In the genomic region with DNA sequence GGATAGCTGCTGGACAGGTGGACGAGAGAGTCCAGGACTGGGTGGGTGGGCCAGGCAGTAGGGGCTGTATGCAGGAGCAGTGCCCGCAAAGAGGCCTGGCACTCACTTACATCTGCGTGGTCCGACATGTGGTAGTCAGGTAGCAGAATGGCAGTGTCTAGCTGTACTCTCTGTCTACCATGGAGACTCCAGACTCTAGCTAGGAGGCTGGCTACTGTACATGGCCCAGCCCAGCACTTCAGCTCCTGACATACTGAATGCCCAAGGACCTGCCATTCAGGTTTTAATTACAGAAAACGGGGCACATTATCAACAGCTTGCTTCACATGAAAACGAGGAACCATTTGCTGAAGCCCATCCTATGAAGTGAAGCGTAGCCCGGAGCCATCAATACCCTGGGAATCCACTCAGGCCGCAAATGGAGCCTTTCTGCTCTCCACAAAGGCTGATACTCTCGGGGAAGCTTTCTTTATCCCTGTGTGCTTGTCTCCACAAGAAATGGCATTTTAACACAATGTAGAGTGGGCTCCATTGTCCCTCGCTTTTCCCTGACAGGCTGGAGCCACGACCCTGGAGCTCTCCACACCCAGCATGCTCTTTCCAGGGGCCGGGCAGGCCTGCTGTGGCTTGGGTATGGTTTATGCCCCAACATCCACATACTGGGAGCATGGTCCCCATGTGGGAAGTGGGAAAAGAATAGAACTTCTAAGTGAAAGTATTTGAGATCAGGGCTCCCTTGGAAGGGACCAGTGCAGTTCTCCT, we compare ENCODE assay signal across 20 mouse cellular contexts.
A peak's percentile ranks its signal among the peaks of the same experiment; 100 is the strongest.
DNase-seq lines count a peak whose midpoint lies in the region; ATAC-seq lines count a peak whose summit lies in the region.
"Had no signal": no experiment of that assay in that cellular context is flagged by ENCODE, and none has a peak within 500 bp of the region (broad histone marks: within the 10 kb centered on the region; RNA-seq: fewer than 3 reads in every experiment).

No protein-coding gene starts in this region.

- no peaks in the 10 kb centered on the region for H3K27me3 ChIP-seq in embryonic facial prominence, embryonic 11.5 days (ENCODE audit: control insufficient read depth, insufficient read depth, low read length)
- H3K27me3 ChIP-seq in embryonic facial prominence, embryonic 10.5 days (replicated peaks; ENCODE audit: low read depth, poor library complexity, severe bottlenecking): 0 out of 2 replicates have a peak, but pooled peaks cover 14% of the 10 kb centered on the region
- peaks cover 84% of the 10 kb centered on the region for H3K27me3 ChIP-seq in midbrain, embryonic 12.5 days
- H3K27me3 ChIP-seq: intestine, embryonic 15.5 days had no signal

- no peak overlapping the region for H3K4me3 ChIP-seq in embryonic facial prominence, embryonic 11.5 days (ENCODE audit: low read depth, low read length)
- H3K4me3 ChIP-seq in embryonic facial prominence, embryonic 10.5 days: no peak overlapping the region
- H3K4me3 ChIP-seq in midbrain, embryonic 12.5 days: no peak overlapping the region
- H3K4me3 ChIP-seq: heart, embryonic 10.5 days; intestine, embryonic 15.5 days; limb, embryonic 10.5 days had no signal

- peak; percentile 25 for DNase-seq in embryonic facial prominence, embryonic 11.5 days (ENCODE audit: low spot score)
- DNase-seq in embryonic facial prominence, embryonic 10.5 days (ENCODE audit: low spot score): no peak
- peak; percentile 45 for DNase-seq in retina, postnatal 1 day
- DNase-seq in retina, embryonic 14.5 days (ENCODE audit: low spot score): no peak
- no peak for DNase-seq in lung, postnatal 4 days
- DNase-seq in left cerebral cortex, postnatal 36 days (ENCODE audit: low spot score in 2 of 2): no peak
- DNase-seq: adrenal gland, adult 2 months; cerebellum, postnatal 10 days; heart, postnatal 10 days; kidney, adult 9 months; kidney, postnatal 36 days; liver, postnatal 0 days; lung, postnatal 10 days; right cerebral cortex, postnatal 4 days had no signal

- H3K9ac ChIP-seq in embryonic facial prominence, embryonic 11.5 days (replicated peaks; ENCODE audit: low read length): no peak overlapping the region
- no peak overlapping the region for H3K9ac ChIP-seq in midbrain, embryonic 12.5 days (replicated peaks)
- H3K9ac ChIP-seq: intestine, embryonic 15.5 days; liver, postnatal 0 days had no signal

- peak; percentile 36; the same call in 1 of the 2 replicates for ATAC-seq in embryonic facial prominence, embryonic 11.5 days (replicated peaks; ENCODE audit: insufficient number of reproducible peaks, low FRiP score, low TSS enrichment, low read depth)
- peak; percentile 44; the same call in 1 of the 2 replicates for ATAC-seq in midbrain, embryonic 12.5 days (ENCODE audit: low FRiP score, low read depth)
- ATAC-seq in frontal cortex, adult (ENCODE audit: low TSS enrichment): no peak
- ATAC-seq: intestine, embryonic 15.5 days; liver, postnatal 0 days had no signal

- no peaks in the 10 kb centered on the region for H3K9me3 ChIP-seq in embryonic facial prominence, embryonic 11.5 days (replicated peaks; ENCODE audit: control insufficient read depth, low read length)
- no peaks in the 10 kb centered on the region for H3K9me3 ChIP-seq in embryonic facial prominence, embryonic 10.5 days
- no peaks in the 10 kb centered on the region for H3K9me3 ChIP-seq in midbrain, embryonic 12.5 days
- H3K9me3 ChIP-seq: heart, embryonic 10.5 days; intestine, embryonic 15.5 days; limb, embryonic 10.5 days had no signal

- 64% methylated on average over 13 of the region's 13 CpGs for WGBS in embryonic facial prominence, embryonic 11.5 days
- WGBS in embryonic facial prominence, embryonic 10.5 days: 65% methylated on average over 13 of the region's 13 CpGs
- 54% methylated on average over 13 of the region's 13 CpGs for WGBS in midbrain, embryonic 12.5 days

- intact Hi-C loops in left cerebral cortex, postnatal 36 days (cut with DNase I): no loop called here

- H3K4me1 ChIP-seq in embryonic facial prominence, embryonic 11.5 days (ENCODE audit: control insufficient read depth, insufficient read depth, low read length): no peaks in the 10 kb centered on the region
- H3K4me1 ChIP-seq in embryonic facial prominence, embryonic 10.5 days: 0 out of 2 replicates have a peak, but pooled peaks cover 15% of the 10 kb centered on the region
- H3K4me1 ChIP-seq in midbrain, embryonic 12.5 days: peaks cover 25% of the 10 kb centered on the region
- H3K4me1 ChIP-seq: heart, embryonic 10.5 days; intestine, embryonic 15.5 days had no signal

- no peaks in the 10 kb centered on the region for H3K36me3 ChIP-seq in embryonic facial prominence, embryonic 11.5 days (replicated peaks; ENCODE audit: control insufficient read depth, insufficient read depth, low read depth, low read length)
- no peaks in the 10 kb centered on the region for H3K36me3 ChIP-seq in embryonic facial prominence, embryonic 10.5 days (replicated peaks)
- no peaks in the 10 kb centered on the region for H3K36me3 ChIP-seq in midbrain, embryonic 12.5 days
- H3K36me3 ChIP-seq: heart, embryonic 10.5 days; intestine, embryonic 15.5 days; limb, embryonic 10.5 days had no signal

- H3K4me2 ChIP-seq in embryonic facial prominence, embryonic 11.5 days (ENCODE audit: low read depth, low read length): no peak overlapping the region
- no peak overlapping the region for H3K4me2 ChIP-seq in midbrain, embryonic 12.5 days (replicated peaks)
- H3K4me2 ChIP-seq: intestine, embryonic 15.5 days had no signal

- H3K27ac ChIP-seq in embryonic facial prominence, embryonic 11.5 days (replicated peaks; ENCODE audit: low read depth, low read length): no peak overlapping the region
- H3K27ac ChIP-seq in embryonic facial prominence, embryonic 10.5 days (replicated peaks): no peak overlapping the region
- peak overlapping the region; percentile 35 for H3K27ac ChIP-seq in midbrain, embryonic 12.5 days (replicated peaks)
- H3K27ac ChIP-seq: heart, embryonic 10.5 days; intestine, embryonic 15.5 days; limb, embryonic 10.5 days; stomach, postnatal 0 days had no signal

Comparison
In these comparisons a context has a peak if more than half of its experiments do, and no peak if none do; other contexts are left out.
1. DNase-seq: peak in embryonic facial prominence, embryonic 11.5 days (single experiment) and retina, postnatal 1 day (single experiment); none in embryonic facial prominence, embryonic 10.5 days (single experiment), retina, embryonic 14.5 days (single experiment), lung, postnatal 4 days (0 of 2) and left cerebral cortex, postnatal 36 days (0 of 2).